Mouse (Mus musculus): Measurements from ENCODE around the gene Enox1. TPM values are rescaled to one million over a fixed set of nuclear protein-coding genes. Genes with fewer than 3 reads are reported as not detected.

The Enox1 gene
- 2.6 TPM for polyA plus RNA-seq (2014; fragmentation: Illumina TruSeq; extraction: RNeasy Lipid Tissue Mini Kit (QIAGEN cat#74804); ENCODE audit: low read depth, low replicate concordance)

GRCm38 (mm10) chr14:77156222-77156910, at the start of gene Enox1:
Enox1 (plus strand) TSS chr14:77156763.

Other genes starting within 250 kb of the Enox1 start
- gene Ccdc122, start 120.0 kb upstream of the Enox1 start, polyA plus RNA-seq (2014; fragmentation: Illumina TruSeq; extraction: RNeasy Lipid Tissue Mini Kit (QIAGEN cat#74804); ENCODE audit: low read depth, low replicate concordance) = 118 TPM
- gene Lacc1, start 119.9 kb upstream of the Enox1 start, polyA plus RNA-seq (2014; fragmentation: Illumina TruSeq; extraction: RNeasy Lipid Tissue Mini Kit (QIAGEN cat#74804); ENCODE audit: low read depth, low replicate concordance) = 22.2 TPM

Measured in adrenal gland, adult 10 weeks (tissue).